Mouse (Mus musculus): ENCODE results near the gene Atxn10.
"Not testable (repeated sequence)": the region's sequence is repeated elsewhere in the genome, so short reads cannot be mapped to it uniquely, and the experiment has no call there.

Atxn10 gene

GRCm38 (mm10) chr15:85335671-85336300, at the start of gene Atxn10:
Gene Atxn10 (plus strand): TSS chr15:85336245.
- no peak for DNase-seq (ENCODE audit: low spot score)

GRCm38 (mm10) chr15:85294632-85295031, 41.4 kb upstream of the Atxn10 start:
- no peak for DNase-seq (ENCODE audit: low spot score)

GRCm38 (mm10) chr15:85295544-85295943, 40.5 kb upstream of the Atxn10 start:
- DNase-seq (ENCODE audit: low spot score): no peak

GRCm38 (mm10) chr15:85295977-85296376, 40.1 kb upstream of the Atxn10 start:
- DNase-seq (ENCODE audit: low spot score): no peak

GRCm38 (mm10) chr15:85296538-85296937, 39.5 kb upstream of the Atxn10 start:
- DNase-seq (ENCODE audit: low spot score): no peak

- no peak for DNase-seq (ENCODE audit: low spot score)
Measured at GRCm38 (mm10) chr15:85298167-85298781, 37.8 kb upstream of the Atxn10 start.

GRCm38 (mm10) chr15:85298946-85299345, 37.1 kb upstream of the Atxn10 start:
- no peak for DNase-seq (ENCODE audit: low spot score)

GRCm38 (mm10) chr15:85303241-85303640, 32.8 kb upstream of the Atxn10 start:
- no peak for DNase-seq (ENCODE audit: low spot score)

- DNase-seq (ENCODE audit: low spot score): no peak
Measured at GRCm38 (mm10) chr15:85303976-85304375, 32.1 kb upstream of the Atxn10 start.

- DNase-seq (ENCODE audit: low spot score): no peak
Measured at GRCm38 (mm10) chr15:85307061-85307660, 28.9 kb upstream of the Atxn10 start.

- DNase-seq (ENCODE audit: low spot score): no peak
Measured at GRCm38 (mm10) chr15:85311058-85311657, 24.9 kb upstream of the Atxn10 start.

- DNase-seq (ENCODE audit: low spot score): peak; percentile 19
Measured at GRCm38 (mm10) chr15:85315378-85316025, 20.5 kb upstream of the Atxn10 start.

GRCm38 (mm10) chr15:85316342-85317140, 19.5 kb upstream of the Atxn10 start:
- no peak for DNase-seq (ENCODE audit: low spot score)

GRCm38 (mm10) chr15:85319924-85320668, 15.9 kb upstream of the Atxn10 start:
- DNase-seq (ENCODE audit: low spot score): no peak

- DNase-seq (ENCODE audit: low spot score): no peak
Measured at GRCm38 (mm10) chr15:85323214-85323613, 12.8 kb upstream of the Atxn10 start.

GRCm38 (mm10) chr15:85324426-85324825, 11.6 kb upstream of the Atxn10 start:
- DNase-seq (ENCODE audit: low spot score): no peak

- DNase-seq (ENCODE audit: low spot score): no peak
Measured at GRCm38 (mm10) chr15:85327808-85328207, 8.2 kb upstream of the Atxn10 start.

GRCm38 (mm10) chr15:85328455-85328854, 7.6 kb upstream of the Atxn10 start:
- DNase-seq (ENCODE audit: low spot score): not testable (repeated sequence)

- no peak for DNase-seq (ENCODE audit: low spot score)
Measured at GRCm38 (mm10) chr15:85329096-85329495, 6.9 kb upstream of the Atxn10 start.

- DNase-seq (ENCODE audit: low spot score): no peak
Measured at GRCm38 (mm10) chr15:85330024-85330423, 6.0 kb upstream of the Atxn10 start.

- DNase-seq (ENCODE audit: low spot score): not testable (repeated sequence)
Measured at GRCm38 (mm10) chr15:85333511-85333910, 2.5 kb upstream of the Atxn10 start.

Data from spleen, adult 12 weeks (tissue).